Mouse (Mus musculus) forebrain, embryonic 11.5 days (tissue): ENCODE results near the gene Vmn1r44. TPM values are rescaled to one million over a fixed set of nuclear protein-coding genes. Genes with fewer than 3 reads are reported as not detected.
"Not testable (repeated sequence)": the region's sequence is repeated elsewhere in the genome, so short reads cannot be mapped to it uniquely, and the experiment has no call there.

Experiments
- ATAC-seq: fragments of 200-750 bp; cut with Nextera tagmentation; replicated peaks from 2 replicates; pipeline ENCODE4 v1.8.0; 2017; ENCODE audit warnings: moderate TSS enrichment; ENCODE audit not compliant: low FRiP score
- DNase-seq: peaks from one replicate; pipeline ENCODE4 v3.0.0-alpha.2; 2017; ENCODE audit warnings: low spot score
- H3K27ac ChIP-seq: fragments of 300-500 bp; sonication (generic); 2 replicates; pipeline ENCODE4 v1.5.1; 2014; ENCODE audit warnings: low read depth, low read length
- H3K27me3 ChIP-seq: fragments of 300-500 bp; sonication (generic); 2 replicates; pipeline ENCODE4 v1.6.1; 2014; ENCODE audit warnings: mild to moderate bottlenecking, low read length, mixed read lengths; ENCODE audit not compliant: control insufficient read depth, insufficient read depth
- H3K36me3 ChIP-seq: fragments of 300-500 bp; sonication (generic); 2 replicates; pipeline ENCODE4 v1.6.1; 2014; ENCODE audit warnings: mild to moderate bottlenecking, low read length, moderate library complexity, mixed read lengths; ENCODE audit not compliant: control insufficient read depth, insufficient read depth
- H3K4me1 ChIP-seq: fragments of 300-500 bp; sonication (generic); replicated peaks from 2 replicates; pipeline ENCODE4 v1.6.1; 2014; ENCODE audit warnings: low read length, mixed read lengths; ENCODE audit not compliant: control insufficient read depth, insufficient read depth
- H3K4me2 ChIP-seq: fragments of 300-500 bp; sonication (generic); 2 replicates; pipeline ENCODE4 v1.6.1; 2014; ENCODE audit warnings: low read depth, mild to moderate bottlenecking, low read length, moderate library complexity, mixed read lengths; ENCODE audit not compliant: severe bottlenecking
- H3K4me3 ChIP-seq: fragments of 300-500 bp; sonication (generic); 2 replicates; pipeline ENCODE4 v1.5.1; 2014; ENCODE audit warnings: low read depth, low read length
- H3K9ac ChIP-seq: fragments of 300-500 bp; sonication (generic); 2 replicates; pipeline ENCODE4 v1.6.1; 2014; ENCODE audit warnings: low read length
- H3K9me3 ChIP-seq: fragments of 300-500 bp; sonication (generic); 2 replicates; pipeline ENCODE4 v1.6.1; 2016; ENCODE audit warnings: low read length, mixed read lengths; ENCODE audit not compliant: control insufficient read depth
- WGBS: fragments of 180-500 bp; shearing (Covaris S2); extraction: QIAGEN DNeasy Blood & Tissue Kit; methylation state at CpG from one replicate; pipeline ENCODE4 v1.1.7; 2014; 5-methylcytosine and 5-hydroxymethylcytosine counted together
- polyA plus RNA-seq: library from polyadenylated mRNA; unstranded; fragments of >200 nt; fragmentation: Nextera tagmentation; extraction: Ambion mirVana; gene quantifications from 2 replicates; pipeline ENCODE4 v1.2.1, GENCODE M21; 2014

Gene Vmn1r44
- polyA plus RNA-seq, 1 experiment from 2014 or later = not detected

DNA sequence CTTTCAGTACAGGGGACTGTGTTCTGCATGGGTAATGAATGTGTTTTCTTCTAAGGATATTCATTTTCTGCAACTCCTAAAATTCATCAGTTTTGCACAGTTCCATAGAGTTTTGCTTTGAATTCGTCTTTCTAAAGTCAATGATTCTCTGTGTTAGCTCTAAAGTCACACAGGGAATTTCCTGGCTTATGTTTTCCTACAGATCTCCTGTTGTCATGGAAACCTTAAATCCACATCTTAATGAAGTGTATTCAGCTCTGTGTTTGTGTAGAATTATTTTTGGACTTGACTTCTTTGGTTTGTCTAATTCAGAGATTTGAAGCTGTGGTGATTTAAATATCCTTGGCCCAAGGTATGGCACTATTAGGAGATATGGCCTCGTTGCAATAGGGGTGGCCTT is 352 bp downstream of the Vmn1r44 start:
- Histone ChIP-seq H3K4me1 (no peaks in the 10 kb centered on the region), H3K4me2 (no peak overlapping the region), H3K36me3 (no peaks in the 10 kb centered on the region), H3K9me3 (no peaks in the 10 kb centered on the region), H3K4me3 (no peak overlapping the region), H3K27me3 (no peaks in the 10 kb centered on the region), H3K27ac (no peak overlapping the region), H3K9ac (no peak overlapping the region)
- WGBS = 63% methylated on average over 2 of the region's 2 CpGs
- no peak for DNase-seq
- ATAC-seq = no peak

DNA sequence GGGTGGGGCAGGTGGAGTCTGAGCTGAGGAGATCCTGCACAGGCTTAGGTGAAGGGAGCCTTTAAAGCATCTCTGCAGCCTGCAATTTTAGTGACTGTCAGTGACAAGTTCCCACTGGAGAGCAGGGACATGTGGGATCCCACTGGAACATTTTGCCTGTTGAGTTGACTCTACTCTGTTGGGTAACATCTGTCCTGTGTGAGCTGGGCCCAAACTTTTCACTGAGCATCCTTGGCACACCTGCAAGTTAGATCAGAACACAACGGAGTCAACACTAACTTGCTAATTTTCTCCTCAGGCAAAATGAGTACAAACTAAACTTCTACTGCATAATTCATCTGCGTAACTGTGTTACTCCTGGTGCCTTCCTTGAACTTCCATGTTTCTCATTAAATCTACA is 57.0 kb downstream of the Vmn1r44 start, which contains the start of gene Vmn1r45:
Vmn1r45 (minus strand) TSS at position 101 of the 400 bp plus-strand sequence.
- H3K9me3 ChIP-seq, ATAC-seq, H3K36me3 ChIP-seq, H3K9ac ChIP-seq, H3K4me1 ChIP-seq, H3K4me3 ChIP-seq, DNase-seq, H3K4me2 ChIP-seq, H3K27ac ChIP-seq, H3K27me3 ChIP-seq: not testable (repeated sequence)
- WGBS = 85% methylated on average over 2 of the region's 2 CpGs

DNA sequence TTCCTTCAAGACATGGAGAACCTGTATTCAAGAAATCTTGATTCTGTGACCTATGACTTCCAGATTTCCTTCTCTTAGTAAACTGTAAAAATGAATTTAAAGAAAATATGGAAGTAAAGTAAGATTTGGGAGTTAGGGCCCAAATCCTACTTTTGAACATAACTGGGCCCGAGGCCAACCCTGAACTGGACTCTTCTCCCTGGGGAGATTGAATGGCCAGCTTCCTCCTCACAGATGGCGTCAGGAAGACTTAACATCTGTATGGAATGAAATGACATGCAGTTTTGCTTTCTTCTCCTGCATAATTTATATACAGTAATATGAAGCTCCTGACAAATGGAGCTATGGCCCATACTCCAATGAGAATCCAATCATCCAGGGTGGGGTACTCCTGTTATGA is 57.5 kb downstream of the Vmn1r44 start:
- DNase-seq = no peak

More for the DNA sequence above, 57.5 kb downstream of the Vmn1r44 start:
- H3K36me3 ChIP-seq = no peaks in the 10 kb centered on the region
- H3K27ac ChIP-seq = no peak overlapping the region
- no peak for ATAC-seq
- H3K4me3 ChIP-seq = no peak overlapping the region
- H3K4me1 ChIP-seq = no peaks in the 10 kb centered on the region
- WGBS = 90% methylated on average over 2 of the region's 2 CpGs
- H3K27me3 ChIP-seq = no peaks in the 10 kb centered on the region
- no peaks in the 10 kb centered on the region; the same call in 1 of the 2 replicates for H3K9me3 ChIP-seq
- no peak overlapping the region for H3K4me2 ChIP-seq
- no peak overlapping the region for H3K9ac ChIP-seq

Other genes with a start within 250 kb of the Vmn1r44 start
- gene Txnrd3, start 239.7 kb upstream of the Vmn1r44 start, polyA plus RNA-seq = 8.6 and 9.9 TPM in 2 replicates
- gene Vmn1r40, start 176.1 kb upstream of the Vmn1r44 start, polyA plus RNA-seq = not detected in 2 replicates
- gene Vmn1r41, start 142.9 kb upstream of the Vmn1r44 start, polyA plus RNA-seq = not detected in 2 replicates
- not detected in 2 replicates for gene Vmn1r42, start 7.2 kb upstream of the Vmn1r44 start, polyA plus RNA-seq
- gene Vmn1r43, start 7.2 kb upstream of the Vmn1r44 start, polyA plus RNA-seq = not detected in 2 replicates
- not detected in 2 replicates for gene Vmn1r45, start 56.9 kb downstream of the Vmn1r44 start, polyA plus RNA-seq
- not detected in 2 replicates for gene Vmn1r46, start 85.7 kb downstream of the Vmn1r44 start, polyA plus RNA-seq
- gene Vmn1r47, start 132.5 kb downstream of the Vmn1r44 start, polyA plus RNA-seq = not detected in 2 replicates
- not detected in 2 replicates for gene Vmn1r48, start 153.2 kb downstream of the Vmn1r44 start, polyA plus RNA-seq
- gene Vmn1r49, start 194.8 kb downstream of the Vmn1r44 start, polyA plus RNA-seq = not detected in 2 replicates
- gene Vmn1r50, start 217.8 kb downstream of the Vmn1r44 start, polyA plus RNA-seq = not detected in 2 replicates
- gene Vmn1r51, start 238.9 kb downstream of the Vmn1r44 start, polyA plus RNA-seq = not detected in 2 replicates